Mouse (Mus musculus) lung, adult 2 months (tissue): ENCODE data around the gene Madcam1. TPM values are rescaled to one million over a fixed set of nuclear protein-coding genes. Genes with fewer than 3 reads are reported as not detected.

Source experiments
- DNase-seq: peaks from one replicate; pipeline ENCODE4 v3.0.0; 2022
- H3K4me1 ChIP-seq: fragments of 200-500 bp; 2 replicates; pipeline ENCODE4 v1.6.1; 2011; ENCODE audit warnings: low read length; ENCODE audit not compliant: control insufficient read depth, insufficient read depth
- H3K4me3 ChIP-seq: fragments of 200-500 bp; replicated peaks from 2 replicates; pipeline ENCODE3; 2011; ENCODE audit warnings: low read depth, mild to moderate bottlenecking, control low read depth, low read length; ENCODE audit errors: extremely low read depth
- CTCF ChIP-seq: fragments of 200-500 bp; IDR thresholded peaks from 2 replicates; pipeline ENCODE4 v1.5.1; 2011; ENCODE audit warnings: mild to moderate bottlenecking, low read length, control low read depth; ENCODE audit not compliant: insufficient read depth
- POLR2A ChIP-seq: fragments of 200-500 bp; IDR thresholded peaks from 2 replicates; pipeline ENCODE4 v1.6.1; 2011; ENCODE audit warnings: low read depth, mild to moderate bottlenecking, control low read depth, low read length, borderline replicate concordance; ENCODE audit errors: extremely low read depth
- WGBS: fragments of 180-500 bp; shearing (Covaris S2); methylation state at CpG from one replicate; pipeline ENCODE4 v1.1.7; 2018; 5-methylcytosine and 5-hydroxymethylcytosine counted together
- polyA plus RNA-seq: library from polyadenylated mRNA; depleted of rRNA; stranded (reverse); fragments of >200 nt; gene quantifications from 2 replicates; pipeline ENCODE4 v1.2.3, GENCODE M21; 2012; rRNA removed

Gene Madcam1
- polyA plus RNA-seq, 1 experiment = 0.13 TPM

DNA sequence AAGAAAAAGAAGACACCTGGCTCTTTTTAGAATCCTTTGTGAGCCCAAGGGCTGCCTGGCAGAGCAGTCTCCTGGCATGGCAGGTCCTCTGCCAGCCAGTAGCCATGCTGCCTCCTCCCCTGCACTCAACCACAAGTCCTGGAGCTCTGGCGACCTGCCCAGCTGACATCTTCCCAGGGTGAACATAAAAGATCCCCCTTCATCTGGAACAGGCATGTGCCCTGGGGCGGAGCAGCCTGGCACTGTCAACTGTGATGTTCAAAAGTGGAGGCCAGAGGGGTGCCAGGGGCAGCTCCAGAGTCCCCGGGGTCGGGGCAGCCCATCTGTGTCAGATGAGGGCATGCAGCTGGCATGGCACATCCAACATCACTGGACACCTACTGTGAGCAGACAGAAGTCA is 50.6 kb downstream of the Madcam1 start:
- Histone ChIP-seq H3K4me1 (no peaks in the 10 kb centered on the region; the same call in 1 of the 2 replicates), H3K4me3 (no peak overlapping the region)
- no peak for TF ChIP-seq CTCF
- TF ChIP-seq POLR2A = no peak
- no peak for DNase-seq
- 60% methylated on average over 4 of the region's 4 CpGs for WGBS

DNA sequence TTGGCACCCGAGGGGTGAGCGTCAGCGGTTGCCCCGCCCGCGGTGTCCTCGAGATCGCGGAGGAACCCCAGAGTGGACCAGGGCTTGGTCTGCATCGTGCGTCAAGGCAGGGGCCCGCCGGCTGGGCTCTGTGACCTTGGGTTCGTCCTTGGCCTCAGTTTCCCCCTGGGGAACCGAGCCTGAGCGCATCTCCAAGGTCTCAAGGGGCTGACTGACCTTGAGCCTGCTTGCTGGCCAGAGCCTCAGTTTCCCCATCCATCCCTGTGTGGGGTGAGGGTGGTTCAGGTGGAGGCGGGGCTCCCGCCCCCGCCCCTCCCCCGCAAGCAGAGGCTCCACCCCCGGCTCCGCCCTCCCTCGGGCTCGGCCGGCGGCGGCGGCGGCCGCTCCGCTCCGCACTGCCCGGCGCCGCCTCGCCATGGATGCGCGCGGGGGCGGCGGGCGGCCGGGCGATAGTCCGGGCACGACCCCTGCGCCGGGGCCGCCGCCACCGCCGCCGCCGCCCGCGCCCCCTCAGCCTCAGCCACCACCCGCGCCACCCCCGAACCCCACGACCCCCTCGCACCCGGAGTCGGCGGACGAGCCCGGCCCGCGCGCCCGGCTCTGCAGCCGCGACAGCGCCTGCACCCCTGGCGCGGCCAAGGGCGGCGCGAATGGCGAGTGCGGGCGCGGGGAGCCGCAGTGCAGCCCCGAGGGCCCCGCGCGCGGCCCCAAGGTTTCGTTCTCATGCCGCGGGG is 52.1 kb downstream of the Madcam1 start, which contains the start of gene Hcn2:
Hcn2 (plus strand) TSS at position 381 of the 734 bp plus-strand sequence.
- Histone ChIP-seq H3K4me1 (no peaks in the 10 kb centered on the region; the same call in 1 of the 2 replicates), H3K4me3 (peak within 1 kb of the TSS; percentile 6)
- no peak for DNase-seq
- WGBS = 4% methylated on average over 87 of the region's 91 CpGs
- TF ChIP-seq POLR2A = no peak
- no peak for TF ChIP-seq CTCF

DNA sequence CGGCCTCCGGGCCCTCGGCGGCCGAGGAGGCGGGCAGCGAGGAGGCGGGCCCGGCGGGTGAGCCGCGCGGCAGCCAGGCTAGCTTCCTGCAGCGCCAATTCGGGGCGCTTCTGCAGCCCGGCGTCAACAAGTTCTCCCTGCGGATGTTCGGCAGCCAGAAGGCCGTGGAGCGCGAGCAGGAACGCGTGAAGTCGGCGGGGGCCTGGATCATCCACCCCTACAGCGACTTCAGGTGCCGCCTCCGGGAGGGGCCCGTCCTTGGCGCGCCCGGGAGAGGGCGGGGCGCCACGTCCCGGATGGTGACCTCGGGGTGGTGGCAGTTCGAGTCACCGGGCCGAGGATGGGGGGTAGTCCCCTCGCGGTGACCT is 52.6 kb downstream of the Madcam1 start:
- no peaks in the 10 kb centered on the region; the same call in 1 of the 2 replicates for H3K4me1 ChIP-seq
- TF ChIP-seq POLR2A = no peak
- no peak for TF ChIP-seq CTCF
- 1% methylated on average over 43 of the region's 44 CpGs for WGBS
- H3K4me3 ChIP-seq = peak overlapping the region; percentile 6
- peak; percentile 30 for DNase-seq

DNA sequence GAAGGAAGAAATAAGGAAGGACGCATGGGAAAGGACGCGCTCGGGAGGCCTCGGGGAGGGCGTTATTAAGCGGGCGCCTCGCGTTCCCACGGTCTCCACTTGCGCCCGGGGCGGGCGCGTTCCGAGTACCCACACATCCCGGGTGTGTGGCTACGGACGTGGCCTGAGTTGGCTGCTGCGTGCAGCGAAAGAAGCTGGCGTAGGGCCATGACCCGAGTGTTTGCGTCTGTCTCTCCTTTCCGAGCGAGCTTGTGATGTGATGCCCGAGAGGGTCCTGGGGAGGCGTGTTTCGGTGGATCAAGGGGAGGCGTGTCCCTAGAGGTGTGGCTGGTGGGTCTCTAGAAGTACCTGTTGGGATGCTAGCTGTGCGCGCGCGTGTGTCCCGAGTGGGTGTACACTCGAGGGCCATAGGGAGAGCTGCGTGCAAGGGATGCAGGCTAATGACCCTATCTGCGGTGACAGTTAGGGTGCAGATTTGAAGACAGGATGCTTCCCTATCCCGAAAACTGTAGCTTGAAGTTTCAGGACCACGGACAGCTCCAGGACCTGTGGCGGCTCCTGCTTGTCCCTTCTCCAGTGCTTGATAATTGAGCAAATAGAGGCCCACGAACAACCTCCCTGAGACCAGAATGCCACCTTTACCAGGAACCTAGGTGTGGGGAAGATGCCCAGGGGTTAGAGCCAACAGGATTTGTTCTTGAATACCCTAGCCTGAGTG is 53.4 kb downstream of the Madcam1 start:
- Histone ChIP-seq H3K4me3 (no peak overlapping the region), H3K4me1 (no peaks in the 10 kb centered on the region)
- DNase-seq = peak; percentile 61
- WGBS = 5% methylated on average over 43 of the region's 43 CpGs
- no peak for TF ChIP-seq CTCF
- TF ChIP-seq POLR2A = no peak

Other genes with a start within 250 kb of the Madcam1 start
- not detected in 2 replicates for gene Vmn2r83, start 195.8 kb upstream of the Madcam1 start, polyA plus RNA-seq
- gene Plpp2, start 130.8 kb upstream of the Madcam1 start, polyA plus RNA-seq = 27.9 and 30.4 TPM in 2 replicates
- gene Mier2, start 109.4 kb upstream of the Madcam1 start, polyA plus RNA-seq = 62.5 and 71.8 TPM in 2 replicates
- not detected in 2 replicates for gene Theg, start 77.2 kb upstream of the Madcam1 start, polyA plus RNA-seq
- gene C2cd4c, start 50.5 kb upstream of the Madcam1 start, polyA plus RNA-seq = not detected in 2 replicates
- 2.4 and 2.7 TPM in 2 replicates for gene Shc2, start 26.6 kb upstream of the Madcam1 start, polyA plus RNA-seq
- gene Odf3l2, start 18.8 kb upstream of the Madcam1 start, polyA plus RNA-seq = not detected in 2 replicates
- 70.4 and 84.7 TPM in 2 replicates for gene Tpgs1, start 4.8 kb downstream of the Madcam1 start, polyA plus RNA-seq
- 112 and 121 TPM in 2 replicates for gene Cdc34, start 17.6 kb downstream of the Madcam1 start, polyA plus RNA-seq
- 1.5 and 1.6 TPM in 2 replicates for gene Gzmm, start 24.5 kb downstream of the Madcam1 start, polyA plus RNA-seq
- 684 and 692 TPM in 2 replicates for gene Bsg, start 39.9 kb downstream of the Madcam1 start, polyA plus RNA-seq
- 3.0 and 3.9 TPM in 2 replicates for gene Hcn2, start 52.1 kb downstream of the Madcam1 start, polyA plus RNA-seq
- 42.0 and 46.2 TPM in 2 replicates for gene Polrmt, start 82.0 kb downstream of the Madcam1 start, polyA plus RNA-seq
- gene Fgf22, start 90.5 kb downstream of the Madcam1 start, polyA plus RNA-seq = 0.10 and 1.0 TPM in 2 replicates
- gene Rnf126, start 102.4 kb downstream of the Madcam1 start, polyA plus RNA-seq = 103 and 134 TPM in 2 replicates
- 65.8 and 72.7 TPM in 2 replicates for gene Fstl3, start 112.7 kb downstream of the Madcam1 start, polyA plus RNA-seq
- 0.20 TPM in 1 of 2 replicates, not detected in the other for gene Prss57, start 126.4 kb downstream of the Madcam1 start, polyA plus RNA-seq
- 34.2 and 38.5 TPM in 2 replicates for gene Palm, start 129.0 kb downstream of the Madcam1 start, polyA plus RNA-seq
- gene Misp, start 156.4 kb downstream of the Madcam1 start, polyA plus RNA-seq = 4.0 and 4.8 TPM in 2 replicates
- gene Ptbp1, start 189.9 kb downstream of the Madcam1 start, polyA plus RNA-seq = 224 and 265 TPM in 2 replicates
- 3.6 and 5.0 TPM in 2 replicates for gene Prtn3, start 209.9 kb downstream of the Madcam1 start, polyA plus RNA-seq
- gene Plppr3, start 210.1 kb downstream of the Madcam1 start, polyA plus RNA-seq = 8.4 and 8.9 TPM in 2 replicates
- 0.11 and 0.85 TPM in 2 replicates for gene Elane, start 221.7 kb downstream of the Madcam1 start, polyA plus RNA-seq
- gene Cfd, start 226.3 kb downstream of the Madcam1 start, polyA plus RNA-seq = 297 and 1,797 TPM in 2 replicates
- gene Med16, start 244.4 kb downstream of the Madcam1 start, polyA plus RNA-seq = 76.2 and 79.1 TPM in 2 replicates
- gene Gm26602, start 246.3 kb downstream of the Madcam1 start, polyA plus RNA-seq = not detected in 2 replicates